Mouse (Mus musculus) adrenal gland, postnatal 25 days (tissue): ENCODE measurements at regions not wholly inside any gene's neighbourhood (a gene's known extent, or its start where the extent isn't known, plus 50 kb on each side); places are given as distances from the start of the nearest gene placed in this dataset.

Experiments used
- DNase-seq: peaks from one replicate; pipeline ENCODE4 v3.0.0; 2021; ENCODE audit warnings: mixed read lengths

DNA sequence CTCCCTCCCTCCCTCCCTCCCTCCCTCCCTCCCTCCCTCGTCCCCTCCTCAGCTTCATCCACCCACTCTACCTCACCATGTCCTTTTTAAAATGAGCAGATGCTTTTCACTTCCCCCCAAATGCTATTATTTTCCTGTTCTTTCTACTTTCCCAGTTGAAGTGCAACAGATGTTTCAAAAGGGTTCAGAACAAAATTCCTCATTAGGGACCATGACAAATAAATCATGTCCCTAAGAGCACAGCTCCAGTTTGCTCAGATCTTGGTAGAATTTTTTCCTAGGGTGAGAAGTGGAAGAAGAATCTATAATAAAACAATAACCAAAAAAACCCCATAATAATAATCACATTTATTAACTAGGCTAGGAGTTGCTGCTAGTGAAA, 323.5 kb downstream of the Etaa1 start:
- no peak for DNase-seq

- DNase-seq: no peak
Observed at GRCm38 (mm10) chr11:17637158-17637557, 316.5 kb downstream of the Etaa1 start.

GRCm38 (mm10) chr11:17639922-17640321, 313.8 kb downstream of the Etaa1 start:
- DNase-seq: no peak

GRCm38 (mm10) chr11:17647441-17647840, 306.2 kb downstream of the Etaa1 start:
- no peak for DNase-seq

GRCm38 (mm10) chr11:17651389-17652156, 302.1 kb downstream of the Etaa1 start:
- no peak for DNase-seq

GRCm38 (mm10) chr11:17655840-17656239, 297.8 kb downstream of the Etaa1 start:
- DNase-seq: no peak

- DNase-seq: no peak
Observed at GRCm38 (mm10) chr11:17657720-17658119, 296.0 kb downstream of the Etaa1 start.

DNA sequence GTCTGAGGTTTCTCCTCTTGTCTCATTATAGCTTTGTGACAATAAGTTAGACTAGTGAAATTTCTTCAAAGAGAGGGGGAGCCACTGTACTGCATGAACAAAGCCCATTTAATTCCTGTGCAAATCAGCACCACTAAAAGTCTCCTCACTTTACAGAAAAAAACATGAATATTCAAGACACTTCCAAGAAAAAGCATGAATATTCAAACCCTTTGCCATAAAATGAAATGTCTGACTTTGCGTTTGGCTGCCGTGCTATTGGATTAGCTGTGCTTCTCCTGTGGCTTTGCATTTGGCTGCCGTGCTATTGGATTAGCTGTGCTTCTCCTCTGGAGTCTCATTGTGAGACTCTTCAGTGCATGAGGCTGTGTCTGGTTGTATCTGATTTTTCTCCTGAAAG, 295.4 kb downstream of the Etaa1 start:
- DNase-seq: no peak

GRCm38 (mm10) chr11:17658717-17659116, 295.0 kb downstream of the Etaa1 start:
- no peak for DNase-seq

- DNase-seq: peak; percentile 34
Observed at GRCm38 (mm10) chr11:17663893-17664292, 289.8 kb downstream of the Etaa1 start.

- no peak for DNase-seq
Observed at GRCm38 (mm10) chr11:17665624-17666552, 287.8 kb downstream of the Etaa1 start.

- no peak for DNase-seq
Observed at GRCm38 (mm10) chr11:17680998-17681397, 272.7 kb downstream of the Etaa1 start.

DNA sequence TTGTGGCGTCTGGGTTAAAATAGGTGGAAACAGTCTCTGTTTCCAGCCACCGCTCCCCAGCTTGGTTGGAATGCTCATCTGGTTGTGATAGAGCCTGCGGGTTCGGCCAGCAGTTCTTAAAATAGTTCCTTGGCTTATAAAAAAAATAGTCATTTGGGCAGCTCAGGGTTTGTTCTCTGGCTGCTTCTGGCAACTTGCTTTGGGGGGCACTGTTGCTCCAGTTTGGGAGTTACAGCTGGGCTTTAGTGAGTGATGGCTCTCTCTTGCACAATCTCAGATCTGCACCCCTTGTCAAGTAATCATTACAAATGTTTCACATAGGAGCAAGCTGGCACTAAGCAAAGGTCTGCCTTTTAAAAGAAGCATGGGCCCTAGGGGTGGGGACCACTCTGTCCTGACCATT, 268.0 kb downstream of the Etaa1 start:
- peak; percentile 56 for DNase-seq

GRCm38 (mm10) chr11:17686806-17687205, 266.9 kb downstream of the Etaa1 start:
- no peak for DNase-seq

GRCm38 (mm10) chr11:17694145-17694544, 259.5 kb downstream of the Etaa1 start:
- no peak for DNase-seq

GRCm38 (mm10) chr11:17708769-17709168, 244.9 kb downstream of the Etaa1 start:
- no peak for DNase-seq

GRCm38 (mm10) chr11:17722051-17722450, 231.6 kb downstream of the Etaa1 start:
- DNase-seq: no peak

DNA sequence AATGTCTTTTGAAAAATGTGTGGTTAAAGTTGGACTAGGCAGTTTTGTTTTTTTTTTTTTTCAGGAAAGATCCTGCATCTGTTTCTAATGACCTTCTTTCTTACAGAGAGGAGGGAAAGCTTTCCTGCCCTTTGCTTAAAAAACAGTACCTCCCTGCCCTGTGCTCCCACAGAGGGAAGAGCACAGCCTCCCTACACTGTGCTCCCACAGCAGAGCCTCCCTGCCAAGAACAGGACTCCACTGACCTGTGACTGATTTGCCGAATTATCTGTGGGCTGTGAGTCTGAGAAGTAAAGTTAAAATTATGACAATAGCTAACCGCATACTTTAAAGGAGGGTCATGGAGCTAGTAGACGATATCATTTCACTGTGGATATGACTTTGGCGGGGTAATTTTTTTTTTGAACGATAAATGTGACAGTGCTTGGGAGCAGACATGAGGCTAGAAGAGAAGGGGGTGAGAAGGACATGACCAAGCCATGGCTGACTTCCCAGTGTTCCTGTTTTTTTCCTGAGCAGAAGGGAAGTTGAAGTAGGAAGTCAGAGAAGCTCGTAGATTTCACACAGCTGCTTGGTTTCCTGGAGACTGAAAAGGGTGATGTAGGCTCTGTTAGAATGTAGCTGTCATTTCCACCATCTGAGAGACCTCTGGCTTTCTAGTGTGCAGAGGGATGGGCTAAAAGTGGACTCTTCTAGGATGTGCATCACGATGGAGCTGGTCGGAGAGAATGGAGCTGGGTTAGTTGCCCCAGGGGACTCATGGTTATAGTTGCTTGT, 226.2 kb downstream of the Etaa1 start:
- DNase-seq: no peak

DNA sequence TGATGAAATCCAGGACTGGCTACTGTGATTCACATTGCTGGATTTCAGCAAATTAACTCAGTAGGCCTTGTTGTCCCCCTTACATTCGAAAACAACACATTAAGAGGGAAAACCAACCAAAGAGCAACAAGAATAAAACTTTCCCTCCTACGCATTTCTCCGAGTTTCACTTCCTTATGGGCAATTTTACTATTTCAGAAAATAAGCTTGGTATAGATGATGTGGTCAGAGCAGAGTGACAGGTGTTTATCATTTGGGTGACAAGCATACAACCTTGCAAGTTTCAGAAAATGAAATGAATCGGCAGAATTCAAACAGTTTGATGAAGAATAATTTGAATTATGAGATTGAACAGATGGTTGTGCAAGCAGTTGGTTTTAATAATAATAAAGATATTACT, 220.6 kb downstream of the Etaa1 start:
- DNase-seq: no peak

DNA sequence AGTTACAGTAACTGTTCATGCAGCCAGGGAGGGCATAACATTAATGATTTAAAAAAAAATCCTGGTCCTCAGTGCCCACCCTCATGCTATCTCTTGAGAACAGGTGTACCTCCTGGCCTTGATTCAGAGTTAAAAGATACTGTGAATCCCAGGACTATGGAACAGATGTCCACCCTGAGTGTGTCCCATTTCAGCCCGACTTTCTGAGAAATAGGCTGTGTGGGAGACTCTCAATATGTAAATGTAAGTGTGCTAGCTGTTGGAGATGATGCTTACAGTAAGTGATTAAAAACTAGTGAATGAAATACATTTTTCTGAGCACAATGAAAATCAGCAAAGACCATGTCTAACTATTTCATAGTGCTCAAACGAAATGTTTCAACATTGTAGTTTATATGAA, 219.2 kb downstream of the Etaa1 start:
- DNase-seq: no peak

GRCm38 (mm10) chr11:17738879-17739278, 214.8 kb downstream of the Etaa1 start:
- DNase-seq: no peak

- DNase-seq: no peak
Observed at GRCm38 (mm10) chr11:17743821-17744220, 209.9 kb downstream of the Etaa1 start.

- DNase-seq: no peak
Observed at GRCm38 (mm10) chr11:17750345-17750744, 203.3 kb downstream of the Etaa1 start.
